Comparison of ENCODE assay signal across 18 mouse cellular contexts in genomic region chr17:46642060-46642459, GRCm38 (mm10).
"Had no signal": no experiment of that assay in that cellular context is flagged by ENCODE, and none has a peak within 500 bp of the region (broad histone marks: within the 10 kb centered on the region; RNA-seq: fewer than 3 reads in every experiment).

No protein-coding gene starts in this region.

- H3K9ac ChIP-seq: lung, embryonic 14.5 days; midbrain, embryonic 12.5 days; neural tube, embryonic 13.5 days; neural tube, embryonic 15.5 days had no signal

- H3K27ac ChIP-seq: midbrain, embryonic 10.5 days; midbrain, embryonic 12.5 days; neural tube, embryonic 13.5 days; neural tube, embryonic 15.5 days had no signal

- H3K27me3 ChIP-seq: midbrain, embryonic 12.5 days; neural tube, embryonic 13.5 days; neural tube, embryonic 15.5 days had no signal

- ATAC-seq: midbrain, embryonic 16.5 days had no signal

- DNase-seq: lung, embryonic 14.5 days; lung, postnatal 10 days; lung, postnatal 4 days; midbrain, embryonic 14.5 days; retina, postnatal 1 day; right cerebral cortex, adult 18-20 months; right cerebral cortex, postnatal 25 days; right cerebral cortex, postnatal 4 days; spleen, adult 18-20 months; thymus, adult 18-20 months; thymus, postnatal 14 days; thymus, postnatal 36 days had no signal

- H3K4me3 ChIP-seq: midbrain, embryonic 10.5 days; midbrain, embryonic 12.5 days; myocyte; neural tube, embryonic 13.5 days; neural tube, embryonic 15.5 days had no signal

- H3K9me3 ChIP-seq: midbrain, embryonic 10.5 days; midbrain, embryonic 12.5 days; neural tube, embryonic 13.5 days; neural tube, embryonic 15.5 days had no signal

- H3K4me2 ChIP-seq: lung, embryonic 14.5 days; midbrain, embryonic 12.5 days; neural tube, embryonic 13.5 days; neural tube, embryonic 15.5 days had no signal
